Mouse (Mus musculus): ENCODE measurements around the gene Klhl29. TPM values are rescaled to one million over a fixed set of nuclear protein-coding genes. Genes with fewer than 3 reads are reported as not detected.

Klhl29 gene
- total and polyA plus RNA-seq, 3 experiments: 0.41 to 0.57 (median 0.42) TPM

GRCm38 (mm10) chr12:5116605-5117004, 258.9 kb downstream of the Klhl29 start:
- Histone ChIP-seq H3K36me3 (ENCODE audit: control insufficient read depth, insufficient read depth, low read length) (no peaks in the 10 kb centered on the region), H3K4me1 (ENCODE audit: control insufficient read depth, insufficient read depth, low read length) (no peaks in the 10 kb centered on the region; the same call in 1 of the 2 replicates), H3K79me2 (replicated peaks; ENCODE audit: control insufficient read depth, insufficient read depth, low read length) (no peaks in the 10 kb centered on the region), H3K9ac (ENCODE audit: low read depth, low read length) (no peak overlapping the region), H3K4me3 (no peak overlapping the region), H3K27me3 (ENCODE audit: control insufficient read depth, insufficient read depth, low read length) (no peaks in the 10 kb centered on the region), H3K27ac (no peak overlapping the region)
- TF ChIP-seq CTCF (IDR thresholded peaks at IDR 0.05) (no peak), EP300 (IDR thresholded peaks at IDR 0.05; ENCODE audit: insufficient read depth, low read depth, low read length) (no peak), POLR2A (IDR thresholded peaks at IDR 0.05; ENCODE audit: insufficient read depth, low read depth, low read length) (no peak)
- intact Hi-C loops (cut with DNase I): no loop called here
- WGBS: 77% methylated on average over 5 of the region's 5 CpGs
- no peak for DNase-seq

DNA sequence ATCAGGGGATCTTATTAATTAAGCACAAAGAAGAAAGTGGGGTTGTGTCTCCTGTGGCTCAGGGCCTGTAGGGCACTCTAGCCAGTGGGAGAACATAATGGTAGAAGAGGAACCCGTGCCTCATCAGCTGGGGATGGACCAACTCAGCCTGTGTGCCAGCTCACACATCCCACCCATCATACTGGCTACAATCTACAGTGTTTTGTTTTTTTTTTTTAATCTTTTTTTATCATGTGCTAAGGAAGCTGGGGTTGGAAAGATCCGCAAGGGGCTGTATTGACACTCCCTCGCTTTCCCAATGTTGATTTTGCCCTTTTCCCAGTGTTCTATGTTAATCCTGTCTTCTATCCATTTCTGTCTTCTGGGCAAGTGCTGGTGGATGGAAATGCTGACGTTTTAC, 260.9 kb downstream of the Klhl29 start:
- H3K27me3 ChIP-seq (ENCODE audit: control insufficient read depth, insufficient read depth, low read length): no peaks in the 10 kb centered on the region
- no peak overlapping the region for H3K4me3 ChIP-seq
- H3K79me2 ChIP-seq (replicated peaks; ENCODE audit: control insufficient read depth, insufficient read depth, low read length): no peaks in the 10 kb centered on the region
- TF ChIP-seq EP300 (IDR thresholded peaks at IDR 0.05; ENCODE audit: insufficient read depth, low read depth, low read length): no peak
- no peak for TF ChIP-seq POLR2A (IDR thresholded peaks at IDR 0.05; ENCODE audit: insufficient read depth, low read depth, low read length)
- TF ChIP-seq CTCF (IDR thresholded peaks at IDR 0.05): no peak
- DNase-seq: no peak
- no peak overlapping the region for H3K9ac ChIP-seq (ENCODE audit: low read depth, low read length)
- no peak overlapping the region for H3K27ac ChIP-seq
- H3K4me1 ChIP-seq (ENCODE audit: control insufficient read depth, insufficient read depth, low read length): no peaks in the 10 kb centered on the region
- 47% methylated on average over 4 of the region's 4 CpGs for WGBS
- H3K36me3 ChIP-seq (ENCODE audit: control insufficient read depth, insufficient read depth, low read length): no peaks in the 10 kb centered on the region
- intact Hi-C loops (cut with DNase I): no loop called here

GRCm38 (mm10) chr12:5111343-5111742, 264.1 kb downstream of the Klhl29 start:
- Histone ChIP-seq H3K27me3 (ENCODE audit: control insufficient read depth, insufficient read depth, low read length) (no peaks in the 10 kb centered on the region), H3K27ac (no peak overlapping the region), H3K4me1 (ENCODE audit: control insufficient read depth, insufficient read depth, low read length) (no peaks in the 10 kb centered on the region), H3K9ac (ENCODE audit: low read depth, low read length) (no peak overlapping the region), H3K79me2 (replicated peaks; ENCODE audit: control insufficient read depth, insufficient read depth, low read length) (no peaks in the 10 kb centered on the region), H3K36me3 (ENCODE audit: control insufficient read depth, insufficient read depth, low read length) (no peaks in the 10 kb centered on the region), H3K4me3 (no peak overlapping the region)
- intact Hi-C loops (cut with DNase I): no loop called here
- WGBS: 61% methylated on average over 3 of the region's 3 CpGs
- DNase-seq: no peak
- TF ChIP-seq CTCF (IDR thresholded peaks at IDR 0.05) (no peak), POLR2A (IDR thresholded peaks at IDR 0.05; ENCODE audit: insufficient read depth, low read depth, low read length) (no peak), EP300 (IDR thresholded peaks at IDR 0.05; ENCODE audit: insufficient read depth, low read depth, low read length) (no peak)

DNA sequence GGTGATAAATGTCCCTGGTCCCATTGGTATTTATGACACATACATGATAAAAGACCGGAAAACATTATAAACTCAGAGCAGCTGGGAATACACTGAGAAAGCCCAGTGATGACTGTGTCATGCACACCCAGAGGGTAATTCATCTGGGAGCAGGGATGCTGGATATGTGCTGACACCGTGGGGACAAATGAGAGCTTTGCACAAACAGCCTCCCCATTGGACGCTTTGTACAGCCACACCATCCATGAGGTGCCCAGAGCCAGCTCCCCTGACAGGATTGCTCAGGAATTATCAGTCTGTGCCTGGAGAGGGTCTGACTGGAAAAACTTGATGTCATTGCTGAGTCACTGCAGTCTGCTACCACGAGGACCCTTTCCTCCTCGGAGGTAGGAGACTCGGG, 266.9 kb downstream of the Klhl29 start:
- H3K36me3 ChIP-seq (ENCODE audit: control insufficient read depth, insufficient read depth, low read length): no peaks in the 10 kb centered on the region
- intact Hi-C loops (cut with DNase I): no loop called here
- WGBS: 23% methylated on average over 6 of the region's 6 CpGs
- no peak overlapping the region for H3K9ac ChIP-seq (ENCODE audit: low read depth, low read length)
- DNase-seq: no peak
- H3K79me2 ChIP-seq (replicated peaks; ENCODE audit: control insufficient read depth, insufficient read depth, low read length): no peaks in the 10 kb centered on the region
- no peak overlapping the region for H3K4me3 ChIP-seq
- H3K27me3 ChIP-seq (ENCODE audit: control insufficient read depth, insufficient read depth, low read length): no peaks in the 10 kb centered on the region
- TF ChIP-seq EP300 (IDR thresholded peaks at IDR 0.05; ENCODE audit: insufficient read depth, low read depth, low read length) (no peak), CTCF (IDR thresholded peaks at IDR 0.05) (no peak), POLR2A (IDR thresholded peaks at IDR 0.05; ENCODE audit: insufficient read depth, low read depth, low read length) (no peak)
- no peak overlapping the region for H3K27ac ChIP-seq
- no peaks in the 10 kb centered on the region for H3K4me1 ChIP-seq (ENCODE audit: control insufficient read depth, insufficient read depth, low read length)

GRCm38 (mm10) chr12:5107795-5108194, 267.7 kb downstream of the Klhl29 start:
- Histone ChIP-seq H3K4me1 (ENCODE audit: control insufficient read depth, insufficient read depth, low read length) (no peaks in the 10 kb centered on the region), H3K27ac (no peak overlapping the region), H3K4me3 (no peak overlapping the region), H3K79me2 (replicated peaks; ENCODE audit: control insufficient read depth, insufficient read depth, low read length) (no peaks in the 10 kb centered on the region), H3K27me3 (ENCODE audit: control insufficient read depth, insufficient read depth, low read length) (no peaks in the 10 kb centered on the region), H3K9ac (ENCODE audit: low read depth, low read length) (no peak overlapping the region), H3K36me3 (ENCODE audit: control insufficient read depth, insufficient read depth, low read length) (no peaks in the 10 kb centered on the region)
- no peak for TF ChIP-seq POLR2A (IDR thresholded peaks at IDR 0.05; ENCODE audit: insufficient read depth, low read depth, low read length)
- TF ChIP-seq CTCF (IDR thresholded peaks at IDR 0.05): no peak
- TF ChIP-seq EP300 (IDR thresholded peaks at IDR 0.05; ENCODE audit: insufficient read depth, low read depth, low read length): no peak
- intact Hi-C loops (cut with DNase I): no loop called here
- no peak for DNase-seq
- WGBS: 69% methylated on average over 2 of the region's 2 CpGs

- H3K4me3 ChIP-seq: no peak overlapping the region
- H3K36me3 ChIP-seq (ENCODE audit: control insufficient read depth, insufficient read depth, low read length): no peaks in the 10 kb centered on the region
- WGBS: 75% methylated on average over 9 of the region's 9 CpGs
- no peak for TF ChIP-seq CTCF (IDR thresholded peaks at IDR 0.05)
- intact Hi-C loops (cut with DNase I): no loop called here
- DNase-seq: no peak
- H3K27ac ChIP-seq: no peak overlapping the region
- H3K9ac ChIP-seq (ENCODE audit: low read depth, low read length): no peak overlapping the region
- no peaks in the 10 kb centered on the region for H3K27me3 ChIP-seq (ENCODE audit: control insufficient read depth, insufficient read depth, low read length)
- no peaks in the 10 kb centered on the region for H3K4me1 ChIP-seq (ENCODE audit: control insufficient read depth, insufficient read depth, low read length)
- no peaks in the 10 kb centered on the region for H3K79me2 ChIP-seq (replicated peaks; ENCODE audit: control insufficient read depth, insufficient read depth, low read length)
These were observed 270.9 kb downstream of the Klhl29 start for GRCm38 (mm10) chr12:5104422-5105052.
